Mouse (Mus musculus): ENCODE measurements around the gene Pphln1. TPM values are rescaled to one million over a fixed set of nuclear protein-coding genes. Genes with fewer than 3 reads are reported as not detected.

Gene Pphln1
- polyA plus RNA-seq, 1 experiment, result 28.2 TPM

- Histone ChIP-seq H3ac (ENCODE audit: control insufficient read depth, insufficient read length, low read depth) (no peak overlapping the region), H3K79me2 (ENCODE audit: control insufficient read depth, insufficient read depth) (no peaks in the 10 kb centered on the region), H3K79me3 (ENCODE audit: low read depth) (no peaks in the 10 kb centered on the region), H3K36me3 (ENCODE audit: control insufficient read depth, insufficient read depth) (no peaks in the 10 kb centered on the region), H3K4me3 (ENCODE audit: insufficient read depth, poor library complexity, severe bottlenecking) (no peak overlapping the region), H3K27me3 (ENCODE audit: control insufficient read depth, insufficient read depth, insufficient read length) (no peaks in the 10 kb centered on the region)
- no peak for TF ChIP-seq FOSL1 (IDR thresholded peaks at IDR 0.05; ENCODE audit: insufficient read depth, low read length, poor library complexity, severe bottlenecking)
- TF ChIP-seq CTCF (IDR thresholded peaks at IDR 0.05; ENCODE audit: control insufficient read depth, insufficient read depth, insufficient read length), result no peak
- TF ChIP-seq MYOG (IDR thresholded peaks at IDR 0.05; ENCODE audit: control insufficient read depth, extremely low read depth, insufficient read length), result no peak
- TF ChIP-seq MAX (IDR thresholded peaks at IDR 0.05), result no peak
- TF ChIP-seq CEBPB (IDR thresholded peaks at IDR 0.05; ENCODE audit: low read depth), result no peak
- no peak for TF ChIP-seq USF1 (IDR thresholded peaks at IDR 0.05; ENCODE audit: low read depth)
- no peak for TF ChIP-seq MYOD1 (IDR thresholded peaks at IDR 0.05; ENCODE audit: control insufficient read depth, insufficient read length, low read depth)
Measured at GRCm38 (mm10) chr15:93538551-93539205, 140.5 kb downstream of the Pphln1 start.

- Histone ChIP-seq H3K79me2 (ENCODE audit: control insufficient read depth, insufficient read depth) (no peaks in the 10 kb centered on the region), H3K27me3 (ENCODE audit: control insufficient read depth, insufficient read depth, insufficient read length) (no peaks in the 10 kb centered on the region)
- TF ChIP-seq MYOD1 (IDR thresholded peaks at IDR 0.05; ENCODE audit: control insufficient read depth, insufficient read length, low read depth) (no peak), MYOG (IDR thresholded peaks at IDR 0.05; ENCODE audit: control insufficient read depth, extremely low read depth, insufficient read length) (no peak), CEBPB (IDR thresholded peaks at IDR 0.05; ENCODE audit: low read depth) (no peak), MAX (IDR thresholded peaks at IDR 0.05) (no peak), CTCF (IDR thresholded peaks at IDR 0.05; ENCODE audit: control insufficient read depth, insufficient read depth, insufficient read length) (no peak), USF1 (IDR thresholded peaks at IDR 0.05; ENCODE audit: low read depth) (no peak), FOSL1 (IDR thresholded peaks at IDR 0.05; ENCODE audit: insufficient read depth, low read length, poor library complexity, severe bottlenecking) (no peak)
Measured at GRCm38 (mm10) chr15:93539415-93539814, 141.3 kb downstream of the Pphln1 start.

More at GRCm38 (mm10) chr15:93539415-93539814, 141.3 kb downstream of the Pphln1 start:
- Histone ChIP-seq H3K4me3 (ENCODE audit: insufficient read depth, poor library complexity, severe bottlenecking) (no peak overlapping the region), H3K36me3 (ENCODE audit: control insufficient read depth, insufficient read depth) (no peaks in the 10 kb centered on the region), H3K79me3 (ENCODE audit: low read depth) (no peaks in the 10 kb centered on the region), H3ac (ENCODE audit: control insufficient read depth, insufficient read length, low read depth) (no peak overlapping the region)

Other genes with a start within 250 kb of the Pphln1 start
- gene Gxylt1, start 123.2 kb upstream of the Pphln1 start, polyA plus RNA-seq (2012; fragmentation: generic; extraction: Trizol), result 7.7 TPM
- gene Yaf2, start 61.4 kb upstream of the Pphln1 start, polyA plus RNA-seq (2012; fragmentation: generic; extraction: Trizol), result 39.3 TPM
- gene Zcrb1, start within 50 bp of the Pphln1 start, polyA plus RNA-seq (2012; fragmentation: generic; extraction: Trizol), result 95.4 TPM
- 7.4 TPM for gene Prickle1, start 197.5 kb downstream of the Pphln1 start, polyA plus RNA-seq (2012; fragmentation: generic; extraction: Trizol)

Measured in C2C12 (cell line).